Mouse (Mus musculus): ENCODE results near the gene Ints6.

- TF ChIP-seq CTCF (IDR thresholded peaks at IDR 0.05; ENCODE audit: borderline replicate concordance, control insufficient read depth, extremely low read depth, insufficient read depth, low read length, poor library complexity) = no peak
- TF ChIP-seq POLR2A (IDR thresholded peaks at IDR 0.05; ENCODE audit: control insufficient read depth, extremely low read depth, insufficient read depth, low read length, poor library complexity) = no peak
Measured at GRCm38 (mm10) chr14:62724560-62724959, 36.4 kb downstream of the Ints6 start.

All from thymus, adult 2 months (tissue).